Mouse (Mus musculus) liver, embryonic 16.5 days (tissue): Measurements from ENCODE around the gene Hrh2. TPM values are rescaled to one million over a fixed set of nuclear protein-coding genes. Genes with fewer than 3 reads are reported as not detected.

Source experiments
- ATAC-seq: fragments of 200-750 bp; cut with Nextera tagmentation; 2 replicates; pipeline ENCODE4 v1.8.0; 2017; ENCODE audit warnings: low read depth, mild to moderate bottlenecking, moderate number of reproducible peaks, moderate library complexity
- H3K27ac ChIP-seq: fragments of 300-500 bp; sonication (generic); 2 replicates; pipeline ENCODE4 v1.5.1; 2014; ENCODE audit warnings: mild to moderate bottlenecking, low read length
- H3K27me3 ChIP-seq: fragments of 300-500 bp; sonication (generic); 2 replicates; pipeline ENCODE4 v1.6.1; 2014; ENCODE audit warnings: low read depth, low read length, mixed read lengths; ENCODE audit not compliant: control insufficient read depth, insufficient read depth
- H3K36me3 ChIP-seq: fragments of 300-500 bp; sonication (generic); 2 replicates; pipeline ENCODE4 v1.6.1; 2014; ENCODE audit warnings: mild to moderate bottlenecking; ENCODE audit not compliant: control insufficient read depth, insufficient read depth
- H3K4me1 ChIP-seq: fragments of 300-500 bp; sonication (generic); 2 replicates; pipeline ENCODE4 v1.6.1; 2014; ENCODE audit warnings: low read depth, low read length, mixed read lengths; ENCODE audit not compliant: control insufficient read depth
- H3K4me2 ChIP-seq: fragments of 300-500 bp; sonication (generic); 2 replicates; pipeline ENCODE4 v1.6.1; 2014; ENCODE audit warnings: low read depth, low read length, mixed read lengths
- H3K4me3 ChIP-seq: fragments of 300-500 bp; sonication (generic); 2 replicates; pipeline ENCODE4 v1.5.1; 2014; ENCODE audit warnings: low read depth, mild to moderate bottlenecking, low read length
- H3K9ac ChIP-seq: fragments of 300-500 bp; sonication (generic); 2 replicates; pipeline ENCODE4 v1.6.1; 2014; ENCODE audit warnings: low read depth, low read length
- H3K9me3 ChIP-seq: fragments of 300-500 bp; sonication (generic); replicated peaks from 2 replicates; pipeline ENCODE4 v1.6.1; 2016; ENCODE audit warnings: low read length; ENCODE audit not compliant: control insufficient read depth
- WGBS: fragments of 180-500 bp; shearing (Covaris S2); extraction: QIAGEN DNeasy Blood & Tissue Kit; methylation state at CpG from one replicate; pipeline ENCODE4 v1.1.7; 2014; ENCODE audit not compliant: insufficient replicate concordance; 5-methylcytosine and 5-hydroxymethylcytosine counted together
- polyA plus RNA-seq: library from polyadenylated mRNA; unstranded; fragments of >200 nt; fragmentation: Nextera tagmentation; extraction: Ambion mirVana; gene quantifications from 2 replicates; pipeline ENCODE4 v1.2.1, GENCODE M21; 2015

Gene Hrh2
- polyA plus RNA-seq, 1 experiment from 2014 or later, result 0.02 TPM

GRCm38 (mm10) chr13:54159756-54160155 lies 32.2 kb upstream of the Hrh2 start:
- Histone ChIP-seq H3K4me2 (no peak overlapping the region), H3K27me3 (no peaks in the 10 kb centered on the region), H3K4me3 (no peak overlapping the region), H3K36me3 (no peaks in the 10 kb centered on the region), H3K9ac (no peak overlapping the region), H3K27ac (no peak overlapping the region), H3K4me1 (no peaks in the 10 kb centered on the region), H3K9me3 (no peaks in the 10 kb centered on the region)
- ATAC-seq, result no peak
- 69% methylated on average over 11 of the region's 11 CpGs for whole genome bisulfite sequencing

GRCm38 (mm10) chr13:54160546-54160945 lies 31.4 kb upstream of the Hrh2 start:
- no peaks in the 10 kb centered on the region for H3K36me3 ChIP-seq
- no peaks in the 10 kb centered on the region for H3K9me3 ChIP-seq
- H3K4me1 ChIP-seq, result no peaks in the 10 kb centered on the region
- no peak overlapping the region for H3K4me3 ChIP-seq
- H3K4me2 ChIP-seq, result no peak overlapping the region
- WGBS, result 32% methylated on average over 1 of the region's 1 CpGs
- no peak overlapping the region for H3K27ac ChIP-seq
- no peaks in the 10 kb centered on the region for H3K27me3 ChIP-seq
- H3K9ac ChIP-seq, result no peak overlapping the region
- no peak for ATAC-seq

GRCm38 (mm10) chr13:54161514-54161913 lies 30.4 kb upstream of the Hrh2 start:
- H3K4me3 ChIP-seq, result no peak overlapping the region
- no peaks in the 10 kb centered on the region for H3K36me3 ChIP-seq
- H3K9ac ChIP-seq, result no peak overlapping the region
- no peak overlapping the region for H3K4me2 ChIP-seq
- H3K27me3 ChIP-seq, result no peaks in the 10 kb centered on the region
- 49% methylated on average over 2 of the region's 2 CpGs for WGBS
- no peaks in the 10 kb centered on the region for H3K9me3 ChIP-seq
- ATAC-seq, result no peak
- H3K27ac ChIP-seq, result no peak overlapping the region
- H3K4me1 ChIP-seq, result no peaks in the 10 kb centered on the region

- Histone ChIP-seq H3K9me3 (no peaks in the 10 kb centered on the region), H3K4me1 (no peaks in the 10 kb centered on the region), H3K36me3 (no peaks in the 10 kb centered on the region), H3K4me2 (no peak overlapping the region), H3K27me3 (no peaks in the 10 kb centered on the region), H3K9ac (no peak overlapping the region), H3K27ac (no peak overlapping the region), H3K4me3 (no peak overlapping the region)
- WGBS, result 61% methylated on average over 8 of the region's 8 CpGs
- no peak for ATAC-seq
Measured at GRCm38 (mm10) chr13:54163363-54163762, 28.6 kb upstream of the Hrh2 start.

- Histone ChIP-seq H3K4me1 (no peaks in the 10 kb centered on the region), H3K9ac (no peak overlapping the region), H3K4me2 (no peak overlapping the region), H3K4me3 (no peak overlapping the region), H3K9me3 (no peaks in the 10 kb centered on the region), H3K27me3 (no peaks in the 10 kb centered on the region), H3K36me3 (no peaks in the 10 kb centered on the region), H3K27ac (no peak overlapping the region)
- WGBS, result 73% methylated on average over 10 of the region's 10 CpGs
- no peak for ATAC-seq
Measured at GRCm38 (mm10) chr13:54164462-54164861, 27.5 kb upstream of the Hrh2 start.

- no peak overlapping the region for H3K9ac ChIP-seq
- no peaks in the 10 kb centered on the region for H3K9me3 ChIP-seq
- H3K36me3 ChIP-seq, result no peaks in the 10 kb centered on the region
- no peak overlapping the region for H3K4me3 ChIP-seq
- ATAC-seq, result no peak
- no peaks in the 10 kb centered on the region for H3K27me3 ChIP-seq
- no peak overlapping the region for H3K27ac ChIP-seq
- no peak overlapping the region for H3K4me2 ChIP-seq
- H3K4me1 ChIP-seq, result no peaks in the 10 kb centered on the region
- 59% methylated on average over 6 of the region's 6 CpGs for WGBS
Measured at GRCm38 (mm10) chr13:54165066-54165465, 26.9 kb upstream of the Hrh2 start.

- Histone ChIP-seq H3K27ac (no peak overlapping the region), H3K4me3 (no peak overlapping the region), H3K36me3 (no peaks in the 10 kb centered on the region), H3K4me1 (no peaks in the 10 kb centered on the region), H3K27me3 (no peaks in the 10 kb centered on the region), H3K9ac (no peak overlapping the region), H3K4me2 (no peak overlapping the region), H3K9me3 (no peaks in the 10 kb centered on the region)
- no peak for ATAC-seq
- WGBS, result 73% methylated on average over 6 of the region's 6 CpGs
Measured at GRCm38 (mm10) chr13:54165765-54166164, 26.2 kb upstream of the Hrh2 start.

- H3K4me3 ChIP-seq, result no peak overlapping the region
- no peak overlapping the region for H3K4me2 ChIP-seq
- H3K36me3 ChIP-seq, result no peaks in the 10 kb centered on the region
- no peaks in the 10 kb centered on the region for H3K9me3 ChIP-seq
- no peak overlapping the region for H3K9ac ChIP-seq
- WGBS, result 55% methylated on average over 2 of the region's 2 CpGs
- no peak for ATAC-seq
- no peak overlapping the region for H3K27ac ChIP-seq
- H3K4me1 ChIP-seq, result no peaks in the 10 kb centered on the region
- no peaks in the 10 kb centered on the region for H3K27me3 ChIP-seq
Measured at GRCm38 (mm10) chr13:54167036-54167435, 24.9 kb upstream of the Hrh2 start.

- Histone ChIP-seq H3K4me2 (no peak overlapping the region), H3K27me3 (no peaks in the 10 kb centered on the region), H3K36me3 (no peaks in the 10 kb centered on the region), H3K9me3 (no peaks in the 10 kb centered on the region), H3K9ac (no peak overlapping the region), H3K4me1 (no peaks in the 10 kb centered on the region), H3K4me3 (no peak overlapping the region), H3K27ac (no peak overlapping the region)
- no peak for ATAC-seq
- 69% methylated on average over 8 of the region's 8 CpGs for WGBS
Measured at GRCm38 (mm10) chr13:54168675-54169074, 23.3 kb upstream of the Hrh2 start.

GRCm38 (mm10) chr13:54170288-54170687 lies 21.6 kb upstream of the Hrh2 start:
- no peaks in the 10 kb centered on the region for H3K4me1 ChIP-seq
- no peak overlapping the region for H3K4me2 ChIP-seq
- no peak overlapping the region for H3K4me3 ChIP-seq
- no peaks in the 10 kb centered on the region for H3K36me3 ChIP-seq
- no peak overlapping the region for H3K27ac ChIP-seq
- ATAC-seq, result no peak
- no peaks in the 10 kb centered on the region for H3K27me3 ChIP-seq
- H3K9me3 ChIP-seq, result no peaks in the 10 kb centered on the region
- WGBS, result 63% methylated on average over 6 of the region's 6 CpGs
- H3K9ac ChIP-seq, result no peak overlapping the region
